Mouse (Mus musculus) layer of hippocampus, adult 6 months (tissue): Measurements from ENCODE around the gene Cmtm6. TPM values are rescaled to one million over a fixed set of nuclear protein-coding genes. Genes with fewer than 3 reads are reported as not detected.

Experiments
- long read RNA-seq, 2 experiments: library from polyadenylated mRNA; unstranded; transcript quantifications; one replicate each; pipeline ENCODE4 v2.0.0; 2019 to 2020
- polyA plus RNA-seq: library from polyadenylated mRNA; unstranded; fragments of <200 nt; fragmentation: Nextera tagmentation; gene quantifications from 2 replicates; pipeline ENCODE4 v1.2.3, GENCODE M21; 2021

Gene Cmtm6
- polyA plus RNA-seq = 19.8 and 20.5 TPM in 2 replicates
- long read RNA-seq, experiment 1, transcript Cmtm6-201 (4 exons, 3,383 nt) = major isoform, 55 of 69 reads
- long read RNA-seq, experiment 1, partial matches to known transcripts = 10 of 69 reads
- long read RNA-seq, experiment 1, other reads (novel, unspliced or antisense) = 4 of 69 reads
- long read RNA-seq, experiment 2, transcript Cmtm6-201 (4 exons, 3,383 nt) = major isoform, 245 of 266 reads
- long read RNA-seq, experiment 2, partial matches to known transcripts = 12 of 266 reads
- long read RNA-seq, experiment 2, other reads (novel, unspliced or antisense) = 9 of 266 reads

DNA sequence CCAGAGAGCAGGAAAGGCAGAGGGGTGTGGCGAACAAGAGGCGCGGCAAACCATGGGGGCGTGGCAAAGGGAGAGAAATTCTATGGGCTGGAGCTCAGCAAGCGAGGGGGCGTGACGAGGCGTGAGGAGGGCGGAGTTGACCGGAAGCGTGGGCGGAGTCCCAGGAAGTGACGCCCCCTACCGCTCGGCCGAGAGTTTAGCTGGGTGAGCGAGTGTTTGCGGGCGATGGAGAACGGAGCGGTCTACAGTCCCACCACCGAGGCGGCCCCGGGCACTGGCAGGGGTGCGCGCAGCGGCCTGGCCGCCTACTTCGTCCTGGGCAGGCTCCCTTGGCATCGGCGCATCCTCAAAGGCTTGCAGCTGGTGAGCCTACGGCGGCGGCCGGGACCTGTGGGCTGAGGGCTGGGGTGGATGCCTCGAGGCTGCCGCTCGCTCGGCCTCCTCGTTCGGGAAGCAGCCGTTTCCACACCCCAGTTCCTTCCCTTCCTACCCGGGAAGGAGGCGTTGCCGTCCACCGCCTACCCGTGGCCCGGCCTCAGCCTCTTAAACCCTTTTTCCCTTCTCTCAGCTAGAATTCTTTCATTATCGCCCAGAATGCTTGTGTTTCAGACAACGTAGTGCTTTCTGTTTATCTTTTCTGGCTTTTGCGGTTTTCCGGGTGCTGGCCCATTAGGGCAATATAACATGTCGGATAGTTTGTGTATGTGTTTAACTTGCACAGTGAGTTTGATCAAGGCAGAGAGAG lies at the start of gene Cmtm6:
TSS of gene Cmtm6 (plus strand) at position 106 of the 745 bp plus-strand sequence.

DNA sequence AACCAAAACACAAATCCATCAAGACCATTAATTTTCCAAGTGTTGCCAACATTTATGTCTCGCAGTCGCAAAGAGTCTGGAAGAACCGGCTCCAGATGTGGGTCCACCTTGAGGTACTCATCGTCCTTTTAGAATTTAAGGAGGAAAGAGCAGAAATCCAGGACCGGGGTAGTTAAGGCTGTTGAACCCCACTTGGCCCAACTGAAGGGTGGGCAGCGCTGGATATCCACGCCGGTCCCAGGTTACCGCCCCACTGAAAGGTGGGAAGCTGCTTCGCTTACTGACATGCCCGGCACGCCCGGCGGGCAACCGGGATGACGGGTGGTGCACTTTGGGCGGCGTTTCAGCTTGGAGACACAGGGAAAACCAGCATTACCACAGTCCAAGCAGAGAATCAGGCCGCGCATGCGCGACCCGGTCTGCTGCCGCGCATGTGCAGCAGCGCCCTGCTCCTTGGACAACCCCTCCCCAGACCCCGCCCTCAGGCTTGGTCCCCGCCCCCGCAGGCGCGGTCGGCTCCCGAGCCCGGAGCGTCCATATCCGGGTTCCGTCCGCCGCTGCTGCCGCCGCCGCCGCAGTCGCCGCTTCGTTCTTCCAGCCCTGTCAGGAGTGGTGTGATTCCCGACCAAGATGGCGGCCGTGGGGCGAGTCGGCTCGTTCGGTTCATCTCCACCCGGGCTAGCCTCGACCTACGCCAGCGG lies 42.5 kb upstream of the Cmtm6 start, which contains the start of gene Dync1li1:
TSS of gene Dync1li1 (plus strand) at position 539 of the 701 bp plus-strand sequence.

DNA sequence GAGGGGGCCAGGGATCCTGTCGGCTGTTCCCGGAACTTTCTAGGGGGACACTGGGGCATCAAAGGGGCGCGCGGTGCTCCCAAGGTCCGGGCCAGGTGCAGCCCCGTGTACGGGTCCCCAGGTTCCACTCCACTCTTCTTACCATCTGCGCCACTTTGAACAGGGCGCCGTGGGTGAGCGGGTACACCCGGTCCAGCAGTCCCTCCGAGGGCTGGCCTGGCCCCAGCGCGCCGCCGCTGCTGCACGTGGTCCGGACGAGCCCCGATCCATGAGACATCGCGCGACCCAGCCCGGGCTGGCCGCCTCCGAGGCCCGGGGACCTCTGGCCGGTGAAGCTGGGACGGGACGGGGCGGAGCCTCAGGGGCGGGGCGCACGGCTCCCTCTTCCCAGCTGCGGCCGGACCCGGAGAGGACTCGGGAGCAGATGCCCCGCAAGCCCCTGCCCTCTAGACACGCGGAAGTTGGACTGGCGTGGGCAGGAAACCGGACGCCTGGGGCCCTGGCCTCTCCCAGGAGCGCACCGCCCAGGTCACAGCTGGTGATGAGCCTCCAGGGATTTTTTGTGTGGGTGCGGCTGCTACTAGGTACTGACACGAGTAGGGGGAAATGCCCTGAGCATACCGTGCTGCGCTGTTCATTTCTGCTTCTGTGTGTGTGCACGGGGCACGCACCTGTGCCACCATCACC lies 50.8 kb downstream of the Cmtm6 start, which contains the start of gene Cmtm7:
TSS of gene Cmtm7 (minus strand) at position 331 of the 687 bp plus-strand sequence.

Other genes starting within 250 kb of the Cmtm6 start
- gene Ccr4, start 226.2 kb upstream of the Cmtm6 start, polyA plus RNA-seq = not detected in 2 replicates
- gene C130032M10Rik, start 215.4 kb upstream of the Cmtm6 start, polyA plus RNA-seq = 0.29 TPM in 1 of 2 replicates, not detected in the other
- gene Trim71, start 166.7 kb upstream of the Cmtm6 start, polyA plus RNA-seq = 0.15 and 0.19 TPM in 2 replicates
- gene Cnot10, start 90.9 kb upstream of the Cmtm6 start, polyA plus RNA-seq = 25.0 and 25.4 TPM in 2 replicates
- 78.0 and 87.8 TPM in 2 replicates for gene Dync1li1, start 42.3 kb upstream of the Cmtm6 start, polyA plus RNA-seq
- 10.4 and 10.5 TPM in 2 replicates for gene Cmtm7, start 50.7 kb downstream of the Cmtm6 start, polyA plus RNA-seq
- 6.0 and 7.6 TPM in 2 replicates for gene Cmtm8, start 113.0 kb downstream of the Cmtm6 start, polyA plus RNA-seq
- 8.6 and 10.0 TPM in 2 replicates for gene Gpd1l, start 202.9 kb downstream of the Cmtm6 start, polyA plus RNA-seq
- 1.8 and 2.7 TPM in 2 replicates for gene Osbpl10, start 247.5 kb downstream of the Cmtm6 start, polyA plus RNA-seq